Mouse (Mus musculus) CD4-positive helper T cell, adult 2 months (primary cell): ENCODE measurements around the gene Itih1.

ENCODE experiments used
- DNase-seq: peaks from one replicate; pipeline ENCODE4 v3.0.0-alpha.2; 2012; ENCODE audit warnings: low read depth, missing footprints, low spot score

The Itih1 gene

GRCm38 (mm10) chr14:30943038-30943437, at the start of gene Itih1:
Gene Itih1 (minus strand): TSS chr14:30943289.
- no peak for DNase-seq

GRCm38 (mm10) chr14:30976222-30976621, 33.1 kb upstream of the Itih1 start:
- no peak for DNase-seq

- no peak for DNase-seq
Observed at GRCm38 (mm10) chr14:30974204-30974603, 31.1 kb upstream of the Itih1 start.

- DNase-seq: no peak
Observed at GRCm38 (mm10) chr14:30960366-30960765, 17.3 kb upstream of the Itih1 start.

GRCm38 (mm10) chr14:30959031-30959430, 15.9 kb upstream of the Itih1 start:
- no peak for DNase-seq

- DNase-seq: no peak
Observed at GRCm38 (mm10) chr14:30958517-30958916, 15.4 kb upstream of the Itih1 start.

GRCm38 (mm10) chr14:30951154-30951825, 8.2 kb upstream of the Itih1 start, which contains the start of gene Nek4:
Gene Nek4 (plus strand): TSS chr14:30951377.
- peak; percentile 94 for DNase-seq

GRCm38 (mm10) chr14:30949986-30950385, 6.9 kb upstream of the Itih1 start:
- DNase-seq: no peak

GRCm38 (mm10) chr14:30944745-30945144, 1.7 kb upstream of the Itih1 start:
- DNase-seq: no peak

GRCm38 (mm10) chr14:30943860-30944674, 978 bp upstream of the Itih1 start:
- peak; percentile 41 for DNase-seq

- no peak for DNase-seq
Observed at GRCm38 (mm10) chr14:30942254-30942653, 835 bp downstream of the Itih1 start.

- no peak for DNase-seq
Observed at GRCm38 (mm10) chr14:30933351-30933750, 9.7 kb downstream of the Itih1 start.

- no peak for DNase-seq
Observed at GRCm38 (mm10) chr14:30930386-30930785, 12.7 kb downstream of the Itih1 start.

GRCm38 (mm10) chr14:30925492-30925891, 17.6 kb downstream of the Itih1 start:
- DNase-seq: no peak

GRCm38 (mm10) chr14:30923375-30924105, 19.5 kb downstream of the Itih1 start, which contains the start of gene Itih3:
Gene Itih3 (minus strand): TSS chr14:30923760.
- DNase-seq: no peak

- DNase-seq: no peak
Observed at GRCm38 (mm10) chr14:30922053-30922670, 20.9 kb downstream of the Itih1 start.

- DNase-seq: no peak
Observed at GRCm38 (mm10) chr14:30916516-30916915, 26.6 kb downstream of the Itih1 start.

GRCm38 (mm10) chr14:30913404-30913803, 29.7 kb downstream of the Itih1 start:
- no peak for DNase-seq

GRCm38 (mm10) chr14:30912641-30913040, 30.4 kb downstream of the Itih1 start:
- DNase-seq: no peak

GRCm38 (mm10) chr14:30911141-30911540, 31.9 kb downstream of the Itih1 start:
- no peak for DNase-seq

GRCm38 (mm10) chr14:30907814-30908265, 35.2 kb downstream of the Itih1 start:
- no peak for DNase-seq

GRCm38 (mm10) chr14:30906001-30906400, 37.1 kb downstream of the Itih1 start:
- DNase-seq: no peak
